Mouse (Mus musculus): ENCODE data around the gene St3gal3. TPM values are rescaled to one million over a fixed set of nuclear protein-coding genes. Genes with fewer than 3 reads are reported as not detected.

The St3gal3 gene
- polyA plus RNA-seq, 1 experiment: 36.9 TPM

GRCm38 (mm10) chr4:118105256-118106053 lies 29.3 kb downstream of the St3gal3 start:
- TF ChIP-seq POLR2A (IDR thresholded peaks at IDR 0.05; ENCODE audit: borderline replicate concordance, extremely low read depth, insufficient read depth, insufficient read length, poor library complexity, severe bottlenecking) (no peak), CTCF (IDR thresholded peaks at IDR 0.05; ENCODE audit: borderline replicate concordance, extremely low read depth, insufficient read depth, insufficient read length) (no peak)
- no peak for DNase-seq (ENCODE audit: low read depth)

- TF ChIP-seq CTCF (IDR thresholded peaks at IDR 0.05; ENCODE audit: borderline replicate concordance, extremely low read depth, insufficient read depth, insufficient read length) (no peak), POLR2A (IDR thresholded peaks at IDR 0.05; ENCODE audit: borderline replicate concordance, extremely low read depth, insufficient read depth, insufficient read length, poor library complexity, severe bottlenecking) (no peak)
- no peak for DNase-seq (ENCODE audit: low read depth)
Observed at GRCm38 (mm10) chr4:118103280-118103830, 31.4 kb downstream of the St3gal3 start.

GRCm38 (mm10) chr4:118101497-118101896 lies 33.2 kb downstream of the St3gal3 start:
- TF ChIP-seq CTCF (IDR thresholded peaks at IDR 0.05; ENCODE audit: borderline replicate concordance, extremely low read depth, insufficient read depth, insufficient read length): no peak
- no peak for TF ChIP-seq POLR2A (IDR thresholded peaks at IDR 0.05; ENCODE audit: borderline replicate concordance, extremely low read depth, insufficient read depth, insufficient read length, poor library complexity, severe bottlenecking)

GRCm38 (mm10) chr4:118099637-118100364 lies 34.9 kb downstream of the St3gal3 start:
- TF ChIP-seq CTCF (IDR thresholded peaks at IDR 0.05; ENCODE audit: borderline replicate concordance, extremely low read depth, insufficient read depth, insufficient read length): no peak
- no peak for TF ChIP-seq POLR2A (IDR thresholded peaks at IDR 0.05; ENCODE audit: borderline replicate concordance, extremely low read depth, insufficient read depth, insufficient read length, poor library complexity, severe bottlenecking)

More at GRCm38 (mm10) chr4:118101497-118101896, 33.2 kb downstream of the St3gal3 start:
- DNase-seq (ENCODE audit: low read depth): no peak

GRCm38 (mm10) chr4:118098571-118098970 lies 36.1 kb downstream of the St3gal3 start:
- TF ChIP-seq POLR2A (IDR thresholded peaks at IDR 0.05; ENCODE audit: borderline replicate concordance, extremely low read depth, insufficient read depth, insufficient read length, poor library complexity, severe bottlenecking) (no peak), CTCF (IDR thresholded peaks at IDR 0.05; ENCODE audit: borderline replicate concordance, extremely low read depth, insufficient read depth, insufficient read length) (no peak)
- no peak for DNase-seq (ENCODE audit: low read depth)

More at GRCm38 (mm10) chr4:118099637-118100364, 34.9 kb downstream of the St3gal3 start:
- no peak for DNase-seq (ENCODE audit: low read depth)

- no peak for DNase-seq (ENCODE audit: low read depth)
- TF ChIP-seq POLR2A (IDR thresholded peaks at IDR 0.05; ENCODE audit: borderline replicate concordance, extremely low read depth, insufficient read depth, insufficient read length, poor library complexity, severe bottlenecking) (no peak), CTCF (IDR thresholded peaks at IDR 0.05; ENCODE audit: borderline replicate concordance, extremely low read depth, insufficient read depth, insufficient read length) (no peak)
Observed at GRCm38 (mm10) chr4:118096069-118096468, 38.6 kb downstream of the St3gal3 start.

- TF ChIP-seq POLR2A (IDR thresholded peaks at IDR 0.05; ENCODE audit: borderline replicate concordance, extremely low read depth, insufficient read depth, insufficient read length, poor library complexity, severe bottlenecking) (no peak), CTCF (IDR thresholded peaks at IDR 0.05; ENCODE audit: borderline replicate concordance, extremely low read depth, insufficient read depth, insufficient read length) (no peak)
- DNase-seq (ENCODE audit: low read depth): no peak
Observed at GRCm38 (mm10) chr4:118092784-118093457, 41.8 kb downstream of the St3gal3 start.

GRCm38 (mm10) chr4:118090449-118090848 lies 44.3 kb downstream of the St3gal3 start:
- DNase-seq (ENCODE audit: low read depth): no peak
- TF ChIP-seq POLR2A (IDR thresholded peaks at IDR 0.05; ENCODE audit: borderline replicate concordance, extremely low read depth, insufficient read depth, insufficient read length, poor library complexity, severe bottlenecking) (no peak), CTCF (IDR thresholded peaks at IDR 0.05; ENCODE audit: borderline replicate concordance, extremely low read depth, insufficient read depth, insufficient read length) (no peak)

- DNase-seq (ENCODE audit: low read depth): peak; percentile 37
- peak; percentile 74 for TF ChIP-seq CTCF (IDR thresholded peaks at IDR 0.05; ENCODE audit: borderline replicate concordance, extremely low read depth, insufficient read depth, insufficient read length)
- TF ChIP-seq POLR2A (IDR thresholded peaks at IDR 0.05; ENCODE audit: borderline replicate concordance, extremely low read depth, insufficient read depth, insufficient read length, poor library complexity, severe bottlenecking): no peak
Observed at GRCm38 (mm10) chr4:118089939-118090338, 44.8 kb downstream of the St3gal3 start.

- TF ChIP-seq CTCF (IDR thresholded peaks at IDR 0.05; ENCODE audit: borderline replicate concordance, extremely low read depth, insufficient read depth, insufficient read length) (no peak), POLR2A (IDR thresholded peaks at IDR 0.05; ENCODE audit: borderline replicate concordance, extremely low read depth, insufficient read depth, insufficient read length, poor library complexity, severe bottlenecking) (no peak)
- DNase-seq (ENCODE audit: low read depth): no peak
Observed at GRCm38 (mm10) chr4:118088771-118089170, 45.9 kb downstream of the St3gal3 start.

- TF ChIP-seq CTCF (IDR thresholded peaks at IDR 0.05; ENCODE audit: borderline replicate concordance, extremely low read depth, insufficient read depth, insufficient read length) (no peak), POLR2A (IDR thresholded peaks at IDR 0.05; ENCODE audit: borderline replicate concordance, extremely low read depth, insufficient read depth, insufficient read length, poor library complexity, severe bottlenecking) (no peak)
- no peak for DNase-seq (ENCODE audit: low read depth)
Observed at GRCm38 (mm10) chr4:118085025-118085424, 49.7 kb downstream of the St3gal3 start.

Data from brain, embryonic 14.5 days (tissue).